Mouse (Mus musculus) E14TG2a.4 (cell line): ENCODE measurements around the gene Sgpp1.
"Not testable (repeated sequence)": the region's sequence is repeated elsewhere in the genome, so short reads cannot be mapped to it uniquely, and the experiment has no call there.

Source experiments
- H3K27me3 ChIP-seq: 2 replicates; pipeline ENCODE4 v1.6.1; 2014; ENCODE audit warnings: low read length, control low read depth; ENCODE audit not compliant: insufficient read depth
- H3K36me3 ChIP-seq: 2 replicates; pipeline ENCODE4 v1.6.1; 2014; ENCODE audit warnings: low read length, control low read depth; ENCODE audit not compliant: insufficient read depth
- H3K4me1 ChIP-seq: replicated peaks from 2 replicates; pipeline ENCODE4 v1.6.1; 2014; ENCODE audit warnings: low read depth, low read length, control low read depth
- H3K4me3 ChIP-seq: replicated peaks from 2 replicates; pipeline ENCODE4 v1.5.1; 2014; ENCODE audit warnings: mild to moderate bottlenecking, low read length
- H3K9me3 ChIP-seq: 2 replicates; pipeline ENCODE4 v1.6.1; 2014; ENCODE audit warnings: low read length, control low read depth
- CTCF ChIP-seq: conservative IDR thresholded peaks from 2 replicates; pipeline ENCODE4 v1.5.1; 2014; ENCODE audit warnings: low read length
- NANOG ChIP-seq: IDR thresholded peaks from 2 replicates; pipeline ENCODE4 v1.6.1; 2014; ENCODE audit warnings: borderline replicate concordance, low read length, mixed read lengths
- POU5F1 ChIP-seq: IDR thresholded peaks from 2 replicates; pipeline ENCODE4 v1.6.1; 2014; ENCODE audit warnings: low read length, borderline replicate concordance

Sgpp1 gene

DNA sequence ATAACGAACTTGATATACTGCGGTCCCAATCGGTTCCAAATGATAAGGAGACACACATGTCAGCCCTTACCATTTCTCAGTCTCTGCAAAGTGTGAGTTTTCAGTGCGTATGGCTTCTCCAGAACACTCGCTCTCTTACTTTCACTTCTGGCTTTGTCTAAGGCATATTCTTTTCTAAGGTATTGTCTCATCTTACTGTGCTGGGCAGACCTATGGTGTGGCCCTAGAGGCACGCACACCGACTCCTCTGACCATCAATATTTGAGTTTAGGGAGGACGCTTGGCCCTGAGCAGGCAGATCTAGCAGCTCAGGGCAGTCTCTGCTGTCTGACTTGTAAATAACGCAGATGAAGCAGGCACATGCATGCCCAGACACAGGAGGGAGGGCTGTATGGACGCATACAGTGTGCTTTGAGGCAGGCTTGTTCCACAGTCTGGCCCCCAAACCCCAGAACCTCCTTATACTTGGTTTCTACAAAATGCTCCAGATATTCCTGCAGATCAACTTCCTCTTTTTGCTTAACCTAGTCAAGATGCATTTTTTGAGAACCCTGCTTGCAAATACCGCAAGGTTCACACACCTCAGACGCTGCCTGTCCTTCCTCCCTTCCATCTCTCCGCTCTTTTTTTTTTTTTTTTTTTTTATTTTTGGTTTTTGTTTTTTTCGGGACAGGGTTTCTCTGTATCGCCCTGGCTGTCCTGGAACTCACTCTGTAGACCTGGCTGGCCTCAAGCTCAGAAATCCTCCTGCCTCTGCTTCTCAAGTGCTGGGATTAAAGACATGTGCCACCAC is 8.0 kb downstream of the Sgpp1 start:
- Histone ChIP-seq H3K4me1 (no peaks in the 10 kb centered on the region), H3K9me3 (no peaks in the 10 kb centered on the region), H3K27me3 (peaks cover 6% of the 10 kb centered on the region; the same call in 1 of the 2 replicates), H3K4me3 (no peak overlapping the region), H3K36me3 (no peaks in the 10 kb centered on the region)
- TF ChIP-seq POU5F1 (no peak), NANOG (no peak), CTCF (no peak)

DNA sequence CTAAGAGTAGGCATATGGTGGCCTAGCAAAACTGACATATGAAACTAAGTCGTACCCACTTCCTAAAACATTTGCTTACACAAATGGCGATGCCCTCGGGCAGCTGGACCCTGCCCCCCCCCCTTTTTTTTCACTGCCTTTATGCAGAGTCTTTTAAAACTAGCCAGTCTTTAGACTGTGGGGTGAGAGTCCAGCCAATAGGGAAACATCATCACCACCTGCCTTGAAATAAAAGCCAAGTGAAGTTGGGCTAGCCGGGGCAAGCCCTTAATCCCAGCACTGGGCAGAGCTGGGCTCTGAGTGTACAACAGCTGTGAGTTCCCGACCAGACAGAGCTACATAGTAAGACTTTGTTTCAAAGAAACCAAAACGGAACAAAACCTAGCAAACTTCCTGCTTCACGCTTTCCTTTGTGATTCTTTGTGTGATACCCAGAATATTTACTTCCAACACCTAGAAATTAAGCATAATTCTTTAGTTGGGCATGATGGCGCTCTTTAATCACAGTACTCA is 9.1 kb downstream of the Sgpp1 start:
- no peak for TF ChIP-seq POU5F1
- no peak for TF ChIP-seq NANOG
- TF ChIP-seq CTCF: no peak
- no peaks in the 10 kb centered on the region for H3K9me3 ChIP-seq
- H3K4me1 ChIP-seq: no peaks in the 10 kb centered on the region
- H3K4me3 ChIP-seq: no peak overlapping the region
- no peaks in the 10 kb centered on the region for H3K36me3 ChIP-seq
- H3K27me3 ChIP-seq: peaks cover 3% of the 10 kb centered on the region; the same call in 1 of the 2 replicates

DNA sequence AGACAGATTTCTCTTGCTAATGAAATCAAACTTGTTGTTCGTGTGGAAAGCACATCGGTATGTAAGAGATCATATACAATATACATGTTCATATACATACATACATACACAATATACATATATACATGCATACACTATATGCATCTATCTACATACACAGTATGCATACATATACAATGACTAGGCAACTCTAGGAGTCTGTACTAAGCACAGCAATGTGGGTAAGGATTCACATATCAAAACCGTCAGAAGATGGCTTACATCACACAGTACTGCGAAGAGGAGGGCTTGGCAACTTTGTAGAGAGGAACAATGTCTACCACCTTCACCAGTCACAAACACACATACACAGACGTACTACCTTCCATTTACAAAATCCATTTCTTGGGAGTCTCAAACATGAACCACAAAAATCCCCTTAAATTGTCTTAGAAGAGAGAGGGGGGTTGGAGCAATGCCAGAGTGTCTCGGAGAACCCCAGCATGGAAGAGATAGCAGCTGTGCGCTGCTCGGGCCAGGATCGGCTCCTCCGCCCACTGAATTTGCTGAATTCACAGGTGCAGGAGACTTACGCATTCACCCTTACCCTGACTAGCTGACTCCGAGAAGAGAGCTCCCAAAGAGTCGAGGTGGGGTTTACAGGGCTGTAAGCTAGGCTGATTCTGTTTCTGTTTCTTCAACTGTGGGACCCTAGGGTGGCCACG is 10.8 kb downstream of the Sgpp1 start:
- H3K27me3 ChIP-seq: peaks cover 3% of the 10 kb centered on the region; the same call in 1 of the 2 replicates
- no peak for TF ChIP-seq NANOG
- TF ChIP-seq CTCF: no peak
- no peak for TF ChIP-seq POU5F1
- no peaks in the 10 kb centered on the region for H3K9me3 ChIP-seq
- H3K36me3 ChIP-seq: no peaks in the 10 kb centered on the region
- no peak overlapping the region for H3K4me3 ChIP-seq
- H3K4me1 ChIP-seq: no peaks in the 10 kb centered on the region

DNA sequence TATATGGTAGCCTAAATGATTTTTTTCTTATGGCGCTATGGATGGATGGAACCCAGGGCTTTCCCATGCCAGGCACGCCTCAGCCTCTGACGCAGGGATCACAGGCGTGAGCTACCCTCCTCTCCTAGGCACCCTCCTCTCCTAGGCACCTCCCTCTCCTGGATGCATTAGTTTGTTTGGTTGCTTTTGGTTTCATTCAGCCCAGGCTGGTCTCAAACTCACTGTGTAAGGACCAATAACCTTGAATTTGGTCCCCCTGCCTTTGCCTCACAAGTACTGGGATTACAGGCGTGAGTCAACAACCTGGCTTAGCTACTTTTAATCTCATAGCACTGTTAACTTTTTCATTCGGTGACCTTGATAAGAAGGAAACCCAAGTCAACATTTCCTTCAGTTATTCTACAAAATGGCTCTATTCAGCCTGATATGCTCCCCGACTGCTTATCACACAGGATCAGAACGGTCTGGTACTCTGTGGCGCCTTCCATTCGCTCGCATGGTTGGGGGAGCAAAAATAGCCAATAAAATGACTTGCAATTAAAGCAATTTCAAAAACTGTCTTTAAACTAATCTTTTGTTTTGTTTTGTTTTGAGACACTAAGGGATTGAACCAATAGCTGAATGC is 11.6 kb downstream of the Sgpp1 start:
- Histone ChIP-seq H3K27me3 (peaks cover 3% of the 10 kb centered on the region; the same call in 1 of the 2 replicates), H3K4me3 (no peak overlapping the region), H3K9me3 (no peaks in the 10 kb centered on the region), H3K4me1 (no peaks in the 10 kb centered on the region), H3K36me3 (no peaks in the 10 kb centered on the region)
- no peak for TF ChIP-seq NANOG
- TF ChIP-seq POU5F1: no peak
- no peak for TF ChIP-seq CTCF

DNA sequence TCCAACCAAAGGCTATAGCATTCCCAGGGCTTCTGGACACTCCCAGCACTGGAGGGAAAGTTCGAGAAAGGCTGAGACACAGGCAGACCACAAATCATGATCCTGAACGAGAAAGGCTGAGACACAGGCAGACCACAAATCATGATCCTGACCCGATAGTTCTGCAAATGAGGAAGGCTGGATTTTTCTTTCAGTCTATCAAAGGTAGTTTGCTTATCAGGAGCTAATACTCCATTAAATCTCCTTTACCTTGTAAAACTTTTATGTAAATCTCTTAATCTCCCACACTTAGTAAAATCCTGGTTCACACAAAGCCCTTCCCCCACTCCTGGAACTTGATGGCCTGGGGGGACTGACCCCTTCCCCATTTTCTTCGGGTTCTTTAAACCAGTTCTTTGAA is 13.6 kb downstream of the Sgpp1 start:
- Histone ChIP-seq H3K9me3 (no peaks in the 10 kb centered on the region), H3K4me3 (no peak overlapping the region), H3K4me1 (no peaks in the 10 kb centered on the region), H3K36me3 (no peaks in the 10 kb centered on the region), H3K27me3 (peaks cover 3% of the 10 kb centered on the region; the same call in 1 of the 2 replicates)
- TF ChIP-seq POU5F1 (no peak), NANOG (no peak), CTCF (no peak)

GRCm38 (mm10) chr12:75721006-75721405 is 14.5 kb downstream of the Sgpp1 start:
- Histone ChIP-seq H3K4me1 (no peaks in the 10 kb centered on the region), H3K4me3 (no peak overlapping the region), H3K9me3 (no peaks in the 10 kb centered on the region), H3K36me3 (no peaks in the 10 kb centered on the region), H3K27me3 (peaks cover 3% of the 10 kb centered on the region; the same call in 1 of the 2 replicates)
- TF ChIP-seq POU5F1: no peak
- no peak for TF ChIP-seq CTCF
- TF ChIP-seq NANOG: no peak

DNA sequence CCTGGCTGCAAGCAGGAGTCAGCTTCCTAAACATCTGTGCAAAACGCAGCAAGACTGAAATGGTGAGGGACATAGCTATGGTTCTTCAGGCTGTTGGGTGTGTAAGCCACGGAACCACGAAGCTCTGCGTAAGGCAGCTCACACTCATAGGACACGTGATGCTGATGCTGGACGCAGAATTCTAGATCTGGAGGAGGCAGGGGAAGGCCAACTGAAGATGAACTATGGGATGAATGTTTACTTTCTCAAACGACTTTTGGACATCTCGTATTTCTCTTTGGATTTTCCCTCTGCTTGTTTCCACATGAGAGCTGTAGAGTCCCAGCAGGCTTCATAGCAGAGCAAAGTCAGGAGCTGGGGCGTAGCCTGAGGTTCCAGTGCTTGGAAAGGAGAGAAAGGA is 21.9 kb downstream of the Sgpp1 start:
- H3K4me1 ChIP-seq: peaks cover 11% of the 10 kb centered on the region
- H3K4me3 ChIP-seq: no peak overlapping the region
- no peaks in the 10 kb centered on the region for H3K9me3 ChIP-seq
- H3K27me3 ChIP-seq: no peaks in the 10 kb centered on the region
- TF ChIP-seq CTCF (no peak), NANOG (no peak), POU5F1 (no peak)
- no peaks in the 10 kb centered on the region for H3K36me3 ChIP-seq

- peaks cover 11% of the 10 kb centered on the region for H3K4me1 ChIP-seq
- H3K36me3 ChIP-seq, H3K9me3 ChIP-seq, H3K4me3 ChIP-seq, H3K27me3 ChIP-seq: not testable (repeated sequence)
Measured at GRCm38 (mm10) chr12:75712905-75713304, 22.6 kb downstream of the Sgpp1 start.
